Mouse (Mus musculus) myocyte (in vitro differentiated cells): ENCODE measurements around the gene Hoxa3.

Experiments
- E2F4 ChIP-seq: IDR thresholded peaks from one replicate; pipeline ENCODE4 v1.6.1; 2011; ENCODE audit warnings: mild to moderate bottlenecking, control low read depth, moderate library complexity; ENCODE audit not compliant: insufficient read depth
- MAX ChIP-seq: IDR thresholded peaks from one replicate; pipeline ENCODE4 v1.6.1; 2011; ENCODE audit warnings: low read depth, mild to moderate bottlenecking, control low read depth
- MYOD1 ChIP-seq, 3 experiments: IDR thresholded peaks; one replicate each; pipeline ENCODE4 v1.6.1; 2011; ENCODE audit warnings: control low read depth in 2 of 3, low read depth in 2 of 3, mild to moderate bottlenecking in 2 of 3, moderate library complexity in 1 of 3; ENCODE audit not compliant: insufficient read length in 2 of 3, control insufficient read depth in 1 of 3
- MYOG ChIP-seq, 3 experiments: IDR thresholded peaks; one replicate each; pipeline ENCODE4 v1.6.1; 2011; ENCODE audit warnings: control low read depth in 2 of 3, low read depth in 2 of 3, mild to moderate bottlenecking in 2 of 3; ENCODE audit not compliant: insufficient read length in 2 of 3, control insufficient read depth in 1 of 3, insufficient read depth in 1 of 3
- POLR2A ChIP-seq: IDR thresholded peaks from one replicate; pipeline ENCODE4 v1.6.1; 2011; ENCODE audit warnings: low read depth, mild to moderate bottlenecking, control low read depth, moderate library complexity; ENCODE audit not compliant: insufficient read length
- POLR2AphosphoS2 ChIP-seq: IDR thresholded peaks from one replicate; pipeline ENCODE4 v1.6.1; 2011; ENCODE audit warnings: low read depth, control low read depth; ENCODE audit not compliant: insufficient read length
- TCF12 ChIP-seq: IDR thresholded peaks from one replicate; pipeline ENCODE4 v1.6.1; 2011; ENCODE audit warnings: mild to moderate bottlenecking, control low read depth; ENCODE audit not compliant: poor library complexity, insufficient read depth, severe bottlenecking
- TCF3 ChIP-seq: IDR thresholded peaks from one replicate; pipeline ENCODE4 v1.6.1; 2011; ENCODE audit warnings: low read depth, control low read depth; ENCODE audit not compliant: insufficient read length
- USF1 ChIP-seq: IDR thresholded peaks from one replicate; pipeline ENCODE4 v1.6.1; 2011; ENCODE audit warnings: low read depth, mild to moderate bottlenecking, control low read depth, moderate library complexity

GRCm38 (mm10) chr6:52194690-52195089, 18.4 kb downstream of the Hoxa3 start:
- no peak for TF ChIP-seq MAX
- TF ChIP-seq TCF3 = no peak
- TF ChIP-seq POLR2A = no peak
- no peak for TF ChIP-seq USF1
- no peak for TF ChIP-seq TCF12
- TF ChIP-seq MYOG (IDR thresholded peaks at IDR 0.05; ENCODE audit: control insufficient read depth in 1 of 3, insufficient read depth in 1 of 3, insufficient read length in 2 of 3, low read depth in 2 of 3) = no peak
- no peak for TF ChIP-seq E2F4
- TF ChIP-seq POLR2AphosphoS2 = no peak
- TF ChIP-seq MYOD1 (IDR thresholded peaks at IDR 0.05; ENCODE audit: control insufficient read depth in 1 of 3, insufficient read length in 2 of 3, low read depth in 2 of 3) = no peak
